Mouse (Mus musculus): ENCODE data around the gene Wnt16. TPM values are rescaled to one million over a fixed set of nuclear protein-coding genes. Genes with fewer than 3 reads are reported as not detected.

The Wnt16 gene
- not detected for polyA plus RNA-seq (2017; shearing (Covaris generic))

GRCm38 (mm10) chr6:22288004-22288736 lies at the start of gene Wnt16:
TSS of gene Wnt16 (plus strand) at chr6:22288227.

Other genes with a start within 250 kb of the Wnt16 start
- 167 TPM for gene Fam3c, start 68.0 kb downstream of the Wnt16 start, polyA plus RNA-seq (2017; shearing (Covaris generic))